Mouse (Mus musculus): Measurements from ENCODE around the gene Mylk3. TPM values are rescaled to one million over a fixed set of nuclear protein-coding genes. Genes with fewer than 3 reads are reported as not detected.

Gene Mylk3
- 1 to 10 TPM; 3.7 to 6.7 TPM for total RNA-seq (2023)

DNA sequence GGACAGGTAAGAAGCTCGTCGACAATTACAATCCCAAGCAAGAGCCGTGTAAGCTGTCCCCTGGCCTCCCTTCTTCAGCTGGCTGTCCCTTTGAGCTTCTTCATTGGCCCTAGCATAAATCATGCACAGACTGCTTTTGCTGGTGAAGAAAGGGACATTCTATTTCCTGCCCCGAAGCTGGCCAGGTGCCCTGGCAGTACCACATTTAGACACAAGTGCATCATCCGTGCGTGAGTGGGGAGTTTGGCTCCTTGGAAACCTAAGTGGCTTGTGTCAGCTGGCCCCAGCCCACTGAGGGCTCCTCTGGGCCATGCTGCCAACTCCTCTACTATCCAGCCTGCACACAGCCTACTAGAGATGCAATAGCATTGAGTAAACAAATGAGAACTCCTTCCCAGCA is at the start of gene Mylk3:
Gene Mylk3, minus strand, starts transcription at position 141 of the 400 bp plus-strand sequence.

DNA sequence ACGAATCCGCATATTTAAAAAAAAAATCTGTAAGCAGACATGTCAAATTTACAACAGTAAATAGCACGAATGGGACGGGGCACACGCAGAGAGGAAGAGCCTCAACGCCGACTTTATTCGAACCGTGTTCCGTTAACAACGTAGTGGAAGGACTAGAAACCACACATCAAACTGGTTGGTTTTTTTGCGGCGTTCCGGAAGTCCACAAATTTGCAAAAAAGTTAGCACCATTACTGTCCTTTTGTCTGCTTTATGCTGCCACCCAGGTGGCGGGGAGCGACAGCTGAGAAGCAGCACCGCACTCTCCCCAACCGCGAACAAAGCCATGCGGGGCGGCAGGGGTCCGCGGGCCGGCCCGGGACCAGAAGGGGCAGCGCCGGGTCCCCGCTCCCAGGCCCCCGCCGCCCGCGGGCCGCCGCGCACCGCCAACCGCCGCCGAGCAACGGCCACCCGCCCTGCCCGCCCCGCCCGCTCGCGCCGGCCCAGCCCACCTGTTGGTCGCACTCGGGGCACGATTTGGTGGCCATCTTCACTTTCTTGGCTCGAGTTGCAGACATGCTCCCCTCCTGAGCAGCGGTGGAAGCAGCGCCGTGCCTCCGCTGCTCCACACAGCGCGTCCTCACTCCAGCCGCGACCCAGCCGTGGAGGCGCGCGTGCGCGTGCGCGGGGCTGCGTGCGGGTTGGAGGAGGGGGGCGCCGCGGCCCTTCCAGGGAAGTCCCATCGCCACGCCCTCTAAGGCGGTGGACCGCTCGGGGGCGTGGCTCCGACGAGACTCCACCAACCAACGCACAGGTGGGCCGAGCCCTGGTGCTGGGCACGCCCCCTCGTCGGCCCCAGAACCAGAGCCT is 46.2 kb upstream of the Mylk3 start, which contains the start of gene 4921524J17Rik:
Gene 4921524J17Rik, minus strand, starts transcription at position 666 of the 849 bp plus-strand sequence.

DNA sequence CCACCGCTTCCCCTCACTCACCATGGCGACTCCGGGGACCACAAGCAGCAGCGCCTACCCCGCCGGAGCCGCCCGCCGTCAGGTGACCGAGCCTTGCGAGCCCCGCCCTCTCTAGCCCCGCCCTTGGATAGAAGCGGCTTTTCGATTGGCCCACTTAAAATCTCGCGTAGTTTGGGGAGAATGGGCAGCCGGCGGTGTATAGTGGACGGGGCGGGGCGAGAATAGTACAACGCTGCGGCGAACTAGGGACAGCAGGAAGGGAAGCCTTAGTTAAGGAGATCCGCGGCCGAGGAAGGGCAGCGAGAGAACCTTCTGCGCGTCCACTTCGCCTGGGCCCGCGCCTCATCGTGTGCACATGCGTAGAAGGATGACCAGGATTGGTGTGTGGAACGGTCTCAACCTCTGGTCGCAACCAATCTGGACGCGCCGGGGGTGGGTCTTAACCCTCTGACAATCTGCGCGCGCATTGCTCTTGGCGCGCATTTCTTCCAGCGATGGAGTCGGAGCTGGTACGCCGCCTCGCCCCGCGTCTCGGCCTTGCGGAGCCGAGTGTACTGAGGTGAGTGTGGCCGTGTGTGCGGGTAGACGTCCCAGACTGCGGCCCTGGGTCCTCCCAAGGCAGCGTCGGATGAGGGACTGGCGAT is 86.6 kb downstream of the Mylk3 start, which contains the start of the genes Orc6 and Vps35:
Gene Orc6, plus strand, starts transcription at position 199 of the 644 bp plus-strand sequence.
Gene Vps35, minus strand, starts transcription at position 369 of the 644 bp plus-strand sequence.

Other genes with a start within 250 kb of the Mylk3 start
- not detected for gene Cks1brt, start 234.4 kb downstream of the Mylk3 start, total RNA-seq (2023)
- gene Olfr371, start 160.4 kb downstream of the Mylk3 start, total RNA-seq (2023) = not detected
- gene Orc6, start 86.7 kb downstream of the Mylk3 start, total RNA-seq (2023) = 10 to 100 TPM; 34.6 to 37.2 TPM
- 10 to 100 TPM; 79.6 to 80.3 TPM for gene Vps35, start 86.5 kb downstream of the Mylk3 start, total RNA-seq (2023)
- 1 to 10 TPM; 3.4 to 8.0 TPM for gene 4921524J17Rik, start 46.5 kb upstream of the Mylk3 start, total RNA-seq (2023)
- under 1 TPM; 0.37 to 0.99 TPM for gene Gpt2, start 106.2 kb upstream of the Mylk3 start, total RNA-seq (2023)
- gene Dnaja2, start 169.0 kb upstream of the Mylk3 start, total RNA-seq (2023) = 10 to 100 TPM; 70.2 to 79.9 TPM